Mouse (Mus musculus) gastrocnemius, postnatal 4 days (tissue): ENCODE measurements around the gene Zc3h8. TPM values are rescaled to one million over a fixed set of nuclear protein-coding genes. Genes with fewer than 3 reads are reported as not detected.

Source experiments
- DNase-seq, 2 experiments: peaks; one replicate each; pipeline ENCODE4 v3.0.0; 2021 to 2022; ENCODE audit warnings: low spot score in 2 of 2, mixed read lengths in 2 of 2
- long read RNA-seq, 2 experiments: library from polyadenylated mRNA; stranded (forward); transcript quantifications; one replicate each; pipeline ENCODE4 v2.0.0; 2021
- total RNA-seq, 2 experiments: library from RNA; stranded (reverse); gene quantifications; 2 replicates each; pipeline ENCODE4 v1.2.3; 2021

The Zc3h8 gene
- 1 to 10 TPM; 6.1 TPM for total RNA-seq
- long read RNA-seq, experiment 1, transcript Zc3h8-201 (9 exons, 1,624 nt), result major isoform, 8 of 11 reads
- long read RNA-seq, experiment 1, partial matches to known transcripts, result 0 of 11 reads
- long read RNA-seq, experiment 1, other reads (novel, unspliced or antisense), result 3 of 11 reads
- long read RNA-seq, experiment 2, transcript Zc3h8-201 (9 exons, 1,624 nt), result major isoform, 8 of 9 reads
- long read RNA-seq, experiment 2, partial matches to known transcripts, result 0 of 9 reads
- long read RNA-seq, experiment 2, other reads (novel, unspliced or antisense), result 1 of 9 reads

GRCm38 (mm10) chr2:128943538-128944528, at the start of gene Zc3h8:
TSS of gene Zc3h8 (minus strand) at chr2:128944077.
- DNase-seq, result peak; percentile 94 to 97

GRCm38 (mm10) chr2:128984746-128985145, 40.9 kb upstream of the Zc3h8 start:
- no peak for DNase-seq

- no peak for DNase-seq
Measured at GRCm38 (mm10) chr2:128975572-128975971, 31.7 kb upstream of the Zc3h8 start.

GRCm38 (mm10) chr2:128972301-128972700, 28.4 kb upstream of the Zc3h8 start:
- DNase-seq, result no peak

- no peak for DNase-seq
Measured at GRCm38 (mm10) chr2:128968475-128969083, 24.7 kb upstream of the Zc3h8 start.

GRCm38 (mm10) chr2:128967661-128968441, 24.0 kb upstream of the Zc3h8 start, which contains the start of gene Gm10762:
TSS of gene Gm10762 (minus strand) at chr2:128967725.
- peak; percentile 59 to 78 for DNase-seq

- peak; percentile 98 for DNase-seq
Measured at GRCm38 (mm10) chr2:128966641-128967580, 23.0 kb upstream of the Zc3h8 start, which contains the start of gene Zc3h6. TSS of gene Zc3h6 (plus strand) at chr2:128967402.

- DNase-seq, result no peak
Measured at GRCm38 (mm10) chr2:128966236-128966635, 22.4 kb upstream of the Zc3h8 start.

- no peak for DNase-seq
Measured at GRCm38 (mm10) chr2:128965505-128966105, 21.7 kb upstream of the Zc3h8 start.

GRCm38 (mm10) chr2:128954186-128954585, 10.3 kb upstream of the Zc3h8 start:
- no peak for DNase-seq

- no peak for DNase-seq
Measured at GRCm38 (mm10) chr2:128947962-128948588, 4.2 kb upstream of the Zc3h8 start.

GRCm38 (mm10) chr2:128936256-128936655, 7.6 kb downstream of the Zc3h8 start:
- no peak for DNase-seq

GRCm38 (mm10) chr2:128930704-128931103, 13.2 kb downstream of the Zc3h8 start:
- DNase-seq, result no peak

- no peak for DNase-seq
Measured at GRCm38 (mm10) chr2:128928446-128928845, 15.4 kb downstream of the Zc3h8 start.

- DNase-seq, result no peak
Measured at GRCm38 (mm10) chr2:128924799-128925198, 19.1 kb downstream of the Zc3h8 start.

GRCm38 (mm10) chr2:128916528-128916927, 27.3 kb downstream of the Zc3h8 start:
- no peak for DNase-seq

- no peak for DNase-seq
Measured at GRCm38 (mm10) chr2:128914978-128915377, 28.9 kb downstream of the Zc3h8 start.

GRCm38 (mm10) chr2:128903661-128904060, 40.2 kb downstream of the Zc3h8 start:
- no peak for DNase-seq

GRCm38 (mm10) chr2:128902843-128903242, 41.0 kb downstream of the Zc3h8 start:
- no peak for DNase-seq
